Mouse (Mus musculus): ENCODE results near the gene Olfr191. TPM values are rescaled to one million over a fixed set of nuclear protein-coding genes. Genes with fewer than 3 reads are reported as not detected.
"Not testable (repeated sequence)": the region's sequence is repeated elsewhere in the genome, so short reads cannot be mapped to it uniquely, and the experiment has no call there.

The Olfr191 gene
- not detected in 2 replicates for polyA plus RNA-seq (2012; rRNA removed)

GRCm38 (mm10) chr16:59089722-59090121 lies at the start of gene Olfr191:
Olfr191 (minus strand) TSS chr16:59089822.
- H3K27me3 ChIP-seq (ENCODE audit: control insufficient read depth, insufficient read depth, low read length); H3K4me3 ChIP-seq (replicated peaks; ENCODE audit: insufficient read depth, low read depth, low read length); H3K27ac ChIP-seq (ENCODE audit: insufficient read depth, low read length); DNase-seq; H3K4me1 ChIP-seq (ENCODE audit: control insufficient read depth, insufficient read depth, low read length): not testable (repeated sequence)
- 24% methylated on average over 1 of the region's 1 CpGs for WGBS

- TF ChIP-seq CTCF (IDR thresholded peaks at IDR 0.05; ENCODE audit: borderline replicate concordance, insufficient read depth, low read depth, low read length) (no peak), POLR2A (IDR thresholded peaks at IDR 0.05; ENCODE audit: borderline replicate concordance, insufficient read depth, low read length) (no peak)
- Histone ChIP-seq H3K27me3 (ENCODE audit: control insufficient read depth, insufficient read depth, low read length) (no peaks in the 10 kb centered on the region), H3K27ac (ENCODE audit: insufficient read depth, low read length) (no peak overlapping the region), H3K4me3 (replicated peaks; ENCODE audit: insufficient read depth, low read depth, low read length) (no peak overlapping the region), H3K4me1 (ENCODE audit: control insufficient read depth, insufficient read depth, low read length) (no peaks in the 10 kb centered on the region)
- DNase-seq = no peak
- 92% methylated on average over 1 of the region's 1 CpGs for WGBS
Observed at GRCm38 (mm10) chr16:59130740-59131139, 41.1 kb upstream of the Olfr191 start.

DNA sequence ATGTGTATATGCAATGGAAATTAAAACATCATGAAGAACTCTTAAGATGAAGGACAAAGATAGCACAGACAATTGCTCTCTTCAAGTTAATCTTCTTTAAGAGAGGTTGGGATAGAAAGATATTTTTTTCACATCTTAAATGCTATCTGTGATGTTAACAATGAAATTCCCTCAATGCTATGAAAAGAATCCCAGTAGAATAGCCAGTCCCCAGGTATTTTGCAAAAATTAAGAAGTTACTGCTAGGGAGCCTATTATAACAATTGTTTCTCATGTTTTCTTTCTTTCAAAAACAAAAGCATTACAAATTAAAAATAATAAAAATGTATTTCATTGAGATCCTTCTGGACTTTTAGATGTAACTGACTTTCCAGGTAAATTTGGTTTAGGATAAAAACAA lies 31.3 kb upstream of the Olfr191 start, which contains the start of gene Olfr194:
Gene Olfr194, minus strand, starts transcription at position 101 of the 400 bp plus-strand sequence.
- no peak within 1 kb of the TSS for H3K4me3 ChIP-seq (replicated peaks; ENCODE audit: insufficient read depth, low read depth, low read length)
- no peak within 1 kb of the TSS for H3K27ac ChIP-seq (ENCODE audit: insufficient read depth, low read length)
- no peaks in the 10 kb centered on the region for H3K4me1 ChIP-seq (ENCODE audit: control insufficient read depth, insufficient read depth, low read length)
- H3K27me3 ChIP-seq (ENCODE audit: control insufficient read depth, insufficient read depth, low read length) = no peaks in the 10 kb centered on the region
- TF ChIP-seq POLR2A (IDR thresholded peaks at IDR 0.05; ENCODE audit: borderline replicate concordance, insufficient read depth, low read length) (no peak), CTCF (IDR thresholded peaks at IDR 0.05; ENCODE audit: borderline replicate concordance, insufficient read depth, low read depth, low read length) (no peak)
- no peak for DNase-seq

- Histone ChIP-seq H3K27ac (ENCODE audit: insufficient read depth, low read length) (no peak within 1 kb of the TSS), H3K4me1 (ENCODE audit: control insufficient read depth, insufficient read depth, low read length) (no peaks in the 10 kb centered on the region), H3K27me3 (ENCODE audit: control insufficient read depth, insufficient read depth, low read length) (no peaks in the 10 kb centered on the region), H3K4me3 (replicated peaks; ENCODE audit: insufficient read depth, low read depth, low read length) (no peak within 1 kb of the TSS)
- no peak for TF ChIP-seq CTCF (IDR thresholded peaks at IDR 0.05; ENCODE audit: borderline replicate concordance, insufficient read depth, low read depth, low read length)
- TF ChIP-seq POLR2A (IDR thresholded peaks at IDR 0.05; ENCODE audit: borderline replicate concordance, insufficient read depth, low read length) = no peak
- no peak for DNase-seq
- 61% methylated on average over 1 of the region's 1 CpGs for WGBS
Observed at GRCm38 (mm10) chr16:59111781-59112180, 22.2 kb upstream of the Olfr191 start, which contains the start of gene Olfr193. Olfr193 (minus strand) TSS chr16:59111881.

DNA sequence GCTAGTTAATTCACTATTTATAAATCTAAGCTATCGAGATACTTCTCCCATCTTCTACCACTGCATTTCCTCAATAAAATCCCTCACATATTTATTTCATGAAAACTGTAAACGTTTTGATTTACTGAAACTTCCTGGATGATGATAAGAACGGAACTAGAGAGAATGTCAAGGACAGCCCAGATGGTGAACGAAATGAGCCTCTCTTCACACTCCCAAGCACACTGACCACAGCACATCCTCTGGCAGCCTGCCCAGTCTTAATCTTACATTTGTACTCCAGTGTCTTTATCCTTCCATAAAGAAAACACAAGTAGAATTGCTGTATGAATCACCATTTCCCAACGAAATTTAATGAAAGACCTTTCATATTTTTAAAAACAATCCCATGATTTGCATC lies 18.9 kb upstream of the Olfr191 start:
- not testable (repeated sequence) for H3K27ac ChIP-seq (ENCODE audit: insufficient read depth, low read length); H3K27me3 ChIP-seq (ENCODE audit: control insufficient read depth, insufficient read depth, low read length); DNase-seq; H3K4me3 ChIP-seq (replicated peaks; ENCODE audit: insufficient read depth, low read depth, low read length); H3K4me1 ChIP-seq (ENCODE audit: control insufficient read depth, insufficient read depth, low read length)
- WGBS = 31% methylated on average over 5 of the region's 5 CpGs

GRCm38 (mm10) chr16:59105312-59105711 lies 15.7 kb upstream of the Olfr191 start:
- H3K27me3 ChIP-seq (ENCODE audit: control insufficient read depth, insufficient read depth, low read length) = no peaks in the 10 kb centered on the region
- no peaks in the 10 kb centered on the region for H3K4me1 ChIP-seq (ENCODE audit: control insufficient read depth, insufficient read depth, low read length)
- WGBS = 86% methylated on average over 2 of the region's 2 CpGs
- no peak overlapping the region for H3K27ac ChIP-seq (ENCODE audit: insufficient read depth, low read length)
- TF ChIP-seq POLR2A (IDR thresholded peaks at IDR 0.05; ENCODE audit: borderline replicate concordance, insufficient read depth, low read length) (no peak), CTCF (IDR thresholded peaks at IDR 0.05; ENCODE audit: borderline replicate concordance, insufficient read depth, low read depth, low read length) (no peak)
- DNase-seq = no peak
- H3K4me3 ChIP-seq (replicated peaks; ENCODE audit: insufficient read depth, low read depth, low read length) = no peak overlapping the region

DNA sequence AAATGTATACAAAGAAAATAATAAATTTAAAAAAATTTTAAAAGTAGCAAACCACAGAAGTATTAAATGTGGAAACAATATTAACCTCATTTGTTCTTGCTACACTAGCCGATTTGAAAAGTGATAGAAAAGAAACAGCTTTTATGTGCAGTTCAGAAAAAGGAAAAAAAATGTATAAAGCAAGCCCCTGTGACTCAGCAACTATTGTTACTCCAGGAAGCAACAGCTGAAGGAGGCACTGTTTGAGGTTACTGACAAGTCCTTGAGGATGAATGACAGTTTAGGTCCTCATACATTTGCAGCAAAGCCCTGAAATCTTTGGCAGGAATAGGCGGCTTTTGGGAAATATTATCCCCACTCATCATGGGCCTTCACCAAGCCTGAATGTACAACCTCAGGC lies 8.5 kb downstream of the Olfr191 start:
- H3K4me3 ChIP-seq (replicated peaks; ENCODE audit: insufficient read depth, low read depth, low read length); H3K27me3 ChIP-seq (ENCODE audit: control insufficient read depth, insufficient read depth, low read length); H3K4me1 ChIP-seq (ENCODE audit: control insufficient read depth, insufficient read depth, low read length); DNase-seq; H3K27ac ChIP-seq (ENCODE audit: insufficient read depth, low read length): not testable (repeated sequence)
- WGBS = 77% methylated on average over 2 of the region's 2 CpGs

DNA sequence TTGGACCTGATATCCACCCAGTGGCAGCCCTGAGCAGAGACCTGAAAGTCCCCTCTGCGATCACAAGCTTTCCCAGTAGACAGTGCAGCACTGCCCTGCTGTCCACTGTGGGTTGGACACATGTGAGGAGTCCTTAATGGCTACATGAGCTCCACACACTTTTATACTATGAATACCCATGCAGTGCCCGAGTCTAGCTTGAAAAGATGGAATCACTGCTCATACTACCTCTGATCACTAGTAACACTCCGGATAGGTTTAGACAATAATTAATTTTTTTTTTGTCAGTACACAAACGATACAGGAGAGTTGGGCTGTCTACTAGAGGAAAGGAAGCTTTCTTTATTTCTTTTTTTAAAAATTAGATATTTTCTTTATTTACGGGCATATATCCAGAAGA lies 11.7 kb downstream of the Olfr191 start, which contains the start of gene Olfr190:
Gene Olfr190, minus strand, starts transcription at position 101 of the 400 bp plus-strand sequence.
- no peak within 1 kb of the TSS for H3K27ac ChIP-seq (ENCODE audit: insufficient read depth, low read length)
- DNase-seq = no peak
- WGBS = 87% methylated on average over 5 of the region's 5 CpGs
- H3K4me1 ChIP-seq (ENCODE audit: control insufficient read depth, insufficient read depth, low read length) = no peaks in the 10 kb centered on the region
- no peak within 1 kb of the TSS for H3K4me3 ChIP-seq (replicated peaks; ENCODE audit: insufficient read depth, low read depth, low read length)
- no peaks in the 10 kb centered on the region for H3K27me3 ChIP-seq (ENCODE audit: control insufficient read depth, insufficient read depth, low read length)
- no peak for TF ChIP-seq POLR2A (IDR thresholded peaks at IDR 0.05; ENCODE audit: borderline replicate concordance, insufficient read depth, low read length)
- no peak for TF ChIP-seq CTCF (IDR thresholded peaks at IDR 0.05; ENCODE audit: borderline replicate concordance, insufficient read depth, low read depth, low read length)

DNA sequence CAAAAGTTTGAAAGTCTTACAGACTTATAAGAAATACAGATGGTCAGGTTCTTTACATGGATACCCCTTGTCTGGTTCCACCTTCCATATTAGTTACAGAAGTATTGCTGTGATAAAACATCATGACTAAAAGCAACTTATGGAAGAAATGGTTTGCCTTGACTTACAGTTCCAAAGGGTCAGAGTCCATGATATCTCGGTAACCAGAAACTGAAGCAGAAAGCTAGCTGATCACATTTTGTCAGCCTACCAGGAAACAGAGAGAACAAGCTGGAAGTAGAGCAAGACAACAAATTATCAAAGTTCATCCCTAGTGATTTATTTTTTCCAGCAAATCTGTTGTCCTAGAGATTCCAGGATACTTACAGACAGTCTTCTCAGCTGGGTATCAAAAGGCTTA lies 16.1 kb downstream of the Olfr191 start:
- DNase-seq = no peak
- H3K27ac ChIP-seq (ENCODE audit: insufficient read depth, low read length) = no peak overlapping the region
- TF ChIP-seq POLR2A (IDR thresholded peaks at IDR 0.05; ENCODE audit: borderline replicate concordance, insufficient read depth, low read length) (no peak), CTCF (IDR thresholded peaks at IDR 0.05; ENCODE audit: borderline replicate concordance, insufficient read depth, low read depth, low read length) (no peak)
- 87% methylated on average over 1 of the region's 1 CpGs for WGBS
- no peaks in the 10 kb centered on the region for H3K4me1 ChIP-seq (ENCODE audit: control insufficient read depth, insufficient read depth, low read length)
- no peak overlapping the region for H3K4me3 ChIP-seq (replicated peaks; ENCODE audit: insufficient read depth, low read depth, low read length)
- H3K27me3 ChIP-seq (ENCODE audit: control insufficient read depth, insufficient read depth, low read length) = no peaks in the 10 kb centered on the region

Measured in cerebellum, adult 2 months (tissue).